Mouse (Mus musculus): Measurements from ENCODE around the gene Ambra1. TPM values are rescaled to one million over a fixed set of nuclear protein-coding genes. Genes with fewer than 3 reads are reported as not detected.

Ambra1 gene
- polyA plus RNA-seq, 1 experiment from 2014 or later = 21.0 TPM

DNA sequence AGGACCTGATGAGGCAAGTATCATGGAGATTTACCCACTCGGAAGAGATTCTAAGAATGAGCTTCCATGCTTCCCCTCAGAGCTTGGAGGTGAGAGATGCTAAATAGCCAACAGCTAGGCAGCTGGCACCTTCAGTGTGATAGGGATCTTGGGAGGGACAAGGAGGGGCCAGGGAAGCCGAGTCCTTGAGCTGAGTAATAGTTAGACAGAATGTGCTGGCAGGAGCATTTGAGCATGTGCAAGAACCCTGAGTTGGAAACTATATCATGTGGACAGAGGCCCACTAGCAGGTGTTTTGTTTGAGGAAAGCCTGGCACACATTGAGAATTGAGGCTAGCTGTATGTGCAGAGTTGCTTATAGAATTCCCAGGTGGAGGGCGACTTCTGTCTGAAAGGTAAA lies 182.7 kb downstream of the Ambra1 start:
- Histone ChIP-seq H3K27ac (replicated peaks) (no peak overlapping the region), H3K4me3 (no peak overlapping the region), H3K4me1 (replicated peaks) (no peaks in the 10 kb centered on the region), H3K36me3 (peaks cover 92% of the 10 kb centered on the region), H3K9ac (no peak overlapping the region), H3K27me3 (no peaks in the 10 kb centered on the region), H3K4me2 (no peak overlapping the region), H3K9me3 (no peaks in the 10 kb centered on the region)
- ATAC-seq (ENCODE audit: low read depth) = no peak
- 86% methylated on average over 3 of the region's 3 CpGs for WGBS

DNA sequence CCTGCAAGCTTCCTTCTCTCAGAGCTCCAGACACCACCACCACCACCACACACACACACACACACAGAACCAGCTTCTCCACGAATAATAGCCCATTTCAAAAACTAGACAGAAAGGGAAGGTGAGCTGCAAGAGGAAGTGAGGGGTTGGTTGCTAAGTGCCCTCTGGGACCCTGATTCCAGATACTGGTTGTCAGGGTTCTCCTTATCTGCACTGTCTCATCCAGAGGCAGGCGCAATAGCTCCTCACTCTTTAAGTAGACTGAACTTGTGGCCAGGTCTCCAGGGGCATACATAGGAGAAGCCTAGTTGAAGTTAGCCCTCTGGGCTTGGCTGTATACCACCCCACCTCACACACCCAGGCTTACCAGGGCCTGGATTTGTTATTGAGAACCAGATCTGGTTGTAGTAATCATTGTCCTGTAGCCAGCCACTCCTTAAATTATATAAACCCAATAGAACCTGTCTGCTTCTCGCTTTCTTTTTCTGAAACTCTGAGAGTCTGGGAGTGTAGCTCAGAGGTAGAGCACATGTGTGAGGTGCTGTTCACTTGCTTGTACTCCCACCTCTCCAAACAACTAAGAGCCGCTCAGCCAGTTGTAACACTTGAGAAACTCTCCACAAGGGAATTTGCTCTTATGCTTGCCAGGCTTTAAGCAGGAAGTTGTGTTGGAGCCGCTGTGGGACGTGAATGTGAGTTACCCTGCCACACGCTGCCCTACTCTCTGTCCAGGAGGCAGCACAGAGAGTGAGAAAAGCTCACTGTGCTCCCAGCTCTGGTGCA lies 183.6 kb downstream of the Ambra1 start:
- Histone ChIP-seq H3K4me2 (no peak overlapping the region), H3K27ac (replicated peaks) (no peak overlapping the region), H3K4me1 (replicated peaks) (no peaks in the 10 kb centered on the region), H3K9ac (no peak overlapping the region), H3K27me3 (no peaks in the 10 kb centered on the region), H3K36me3 (peaks cover 99% of the 10 kb centered on the region), H3K4me3 (no peak overlapping the region), H3K9me3 (no peaks in the 10 kb centered on the region)
- WGBS = 89% methylated on average over 7 of the region's 7 CpGs
- ATAC-seq (ENCODE audit: low read depth) = no peak

DNA sequence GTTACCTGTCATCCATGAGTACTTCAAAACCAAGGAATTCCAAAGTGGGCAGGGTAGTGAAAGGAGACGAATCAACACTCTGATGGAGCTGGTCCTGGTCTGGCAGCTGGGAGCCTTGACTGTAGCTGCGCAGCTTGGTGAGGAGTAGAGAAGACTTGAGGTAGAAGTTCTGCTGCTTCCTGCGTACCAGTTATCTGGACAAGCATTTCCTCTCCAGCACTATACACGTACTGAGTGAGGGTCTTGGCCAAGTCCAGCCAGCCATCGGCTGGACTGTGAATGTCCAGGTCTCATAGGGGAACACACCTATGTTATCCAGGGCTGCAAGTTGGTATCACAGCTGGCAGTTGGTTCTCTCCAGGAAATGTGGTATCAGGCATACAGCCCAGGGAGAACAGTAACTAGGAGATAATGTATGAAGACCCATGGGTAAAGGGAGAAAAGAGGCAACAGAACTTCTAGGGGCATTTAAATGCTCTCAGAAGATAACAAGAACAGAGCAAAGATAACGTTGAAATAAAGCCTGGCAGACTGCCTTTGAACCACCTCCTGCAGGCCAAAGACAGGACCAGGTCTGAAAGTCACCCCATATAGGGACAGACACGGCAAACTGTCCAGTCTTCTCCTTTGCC lies 186.5 kb downstream of the Ambra1 start:
- no peak overlapping the region for H3K27ac ChIP-seq (replicated peaks)
- ATAC-seq (ENCODE audit: low read depth) = no peak
- peaks cover 6% of the 10 kb centered on the region for H3K4me1 ChIP-seq (replicated peaks)
- peaks cover 22% of the 10 kb centered on the region for H3K27me3 ChIP-seq
- H3K9me3 ChIP-seq = no peaks in the 10 kb centered on the region
- 90% methylated on average over 7 of the region's 7 CpGs for WGBS
- no peak overlapping the region for H3K9ac ChIP-seq
- H3K4me3 ChIP-seq = no peak overlapping the region
- H3K36me3 ChIP-seq = peaks cover 76% of the 10 kb centered on the region
- H3K4me2 ChIP-seq = no peak overlapping the region

DNA sequence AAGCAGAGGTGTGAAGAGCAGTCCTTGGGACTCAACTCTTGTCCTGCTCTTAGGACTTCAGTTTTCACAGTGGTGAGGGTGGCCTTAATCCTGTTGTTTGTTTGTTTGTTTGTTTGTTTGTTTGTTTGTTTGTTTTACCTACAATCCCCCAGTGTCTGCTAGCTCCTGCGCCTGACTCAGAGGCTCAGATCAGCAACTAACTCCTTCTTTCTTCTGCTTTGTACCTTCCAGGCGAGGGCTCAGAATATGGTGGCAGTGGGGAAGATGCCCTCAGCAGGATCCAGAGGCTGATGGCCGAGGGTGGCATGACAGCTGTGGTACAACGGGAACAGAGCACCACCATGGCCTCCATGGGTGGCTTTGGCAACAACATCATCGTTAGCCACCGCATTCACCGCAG lies 187.2 kb downstream of the Ambra1 start:
- no peak overlapping the region for H3K27ac ChIP-seq (replicated peaks)
- H3K9ac ChIP-seq = no peak overlapping the region
- 95% methylated on average over 7 of the region's 7 CpGs for WGBS
- H3K4me2 ChIP-seq = no peak overlapping the region
- no peak overlapping the region for H3K4me3 ChIP-seq
- H3K4me1 ChIP-seq (replicated peaks) = peaks cover 12% of the 10 kb centered on the region
- H3K36me3 ChIP-seq = peaks cover 70% of the 10 kb centered on the region
- no peaks in the 10 kb centered on the region for H3K9me3 ChIP-seq
- H3K27me3 ChIP-seq = peaks cover 28% of the 10 kb centered on the region
- no peak for ATAC-seq (ENCODE audit: low read depth)

DNA sequence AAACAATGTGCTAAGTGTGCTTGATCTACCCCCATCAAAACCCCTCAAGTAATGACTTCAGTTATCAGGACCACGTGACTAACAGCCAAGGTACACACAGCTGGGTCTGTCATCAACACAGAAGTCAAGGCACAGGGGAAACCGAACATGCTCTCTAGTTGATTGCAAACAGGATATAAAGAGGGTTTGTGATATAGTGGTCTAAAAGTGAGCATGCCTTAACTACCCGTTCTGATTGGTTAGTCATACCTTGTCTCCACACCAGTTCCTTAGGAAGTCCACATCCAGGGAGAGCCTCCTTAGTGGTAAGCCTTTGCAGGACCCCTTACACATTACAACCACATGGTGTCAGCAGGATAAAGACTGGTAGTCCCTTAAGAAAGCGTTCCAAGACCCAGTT lies 190.2 kb downstream of the Ambra1 start:
- ATAC-seq (ENCODE audit: low read depth) = no peak
- Histone ChIP-seq H3K27me3 (peaks cover 59% of the 10 kb centered on the region), H3K4me3 (no peak overlapping the region), H3K9me3 (no peaks in the 10 kb centered on the region), H3K27ac (replicated peaks) (no peak overlapping the region), H3K9ac (no peak overlapping the region), H3K36me3 (peaks cover 40% of the 10 kb centered on the region), H3K4me1 (replicated peaks) (peaks cover 31% of the 10 kb centered on the region), H3K4me2 (no peak overlapping the region)
- WGBS = 74% methylated on average over 4 of the region's 4 CpGs

DNA sequence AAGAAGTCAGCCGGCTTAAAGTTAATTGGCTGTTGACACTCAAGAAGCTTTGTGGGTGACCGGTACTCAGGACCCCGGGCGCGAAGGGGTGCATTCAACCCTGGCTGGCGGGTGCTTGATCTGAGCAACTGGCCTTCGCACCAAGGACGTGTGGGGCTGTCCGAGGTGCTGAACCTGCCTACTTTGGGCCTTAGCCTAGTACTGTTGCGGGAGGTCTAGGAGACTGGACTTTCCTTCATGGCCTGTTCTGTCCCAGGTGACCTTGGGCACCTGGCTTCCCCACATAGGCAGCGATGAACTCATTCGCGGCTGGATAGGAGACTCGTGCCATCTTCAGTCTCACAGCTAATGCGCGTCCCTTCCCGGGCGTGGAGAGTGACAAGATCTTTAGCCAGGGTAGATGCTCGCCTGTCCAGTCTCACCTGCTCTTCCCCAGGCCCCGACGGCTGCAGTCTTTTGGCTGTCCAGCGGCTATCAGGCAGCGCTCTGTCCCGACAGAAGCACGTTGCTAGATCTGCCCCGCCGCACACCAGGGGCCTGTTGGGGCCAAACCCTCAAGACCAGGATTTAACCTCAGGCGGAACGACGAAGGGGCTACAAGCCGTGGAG lies 191.4 kb downstream of the Ambra1 start:
- H3K36me3 ChIP-seq = peaks cover 28% of the 10 kb centered on the region
- H3K4me1 ChIP-seq (replicated peaks) = peaks cover 31% of the 10 kb centered on the region
- H3K27me3 ChIP-seq = peaks cover 63% of the 10 kb centered on the region
- H3K4me3 ChIP-seq = peak overlapping the region; percentile 52
- no peak overlapping the region for H3K27ac ChIP-seq (replicated peaks)
- H3K4me2 ChIP-seq = peak overlapping the region; percentile 77
- ATAC-seq (ENCODE audit: low read depth) = no peak; the same call in 1 of the 2 replicates
- peak overlapping the region; percentile 65 for H3K9ac ChIP-seq
- 5% methylated on average over 31 of the region's 31 CpGs for WGBS
- H3K9me3 ChIP-seq = no peaks in the 10 kb centered on the region

DNA sequence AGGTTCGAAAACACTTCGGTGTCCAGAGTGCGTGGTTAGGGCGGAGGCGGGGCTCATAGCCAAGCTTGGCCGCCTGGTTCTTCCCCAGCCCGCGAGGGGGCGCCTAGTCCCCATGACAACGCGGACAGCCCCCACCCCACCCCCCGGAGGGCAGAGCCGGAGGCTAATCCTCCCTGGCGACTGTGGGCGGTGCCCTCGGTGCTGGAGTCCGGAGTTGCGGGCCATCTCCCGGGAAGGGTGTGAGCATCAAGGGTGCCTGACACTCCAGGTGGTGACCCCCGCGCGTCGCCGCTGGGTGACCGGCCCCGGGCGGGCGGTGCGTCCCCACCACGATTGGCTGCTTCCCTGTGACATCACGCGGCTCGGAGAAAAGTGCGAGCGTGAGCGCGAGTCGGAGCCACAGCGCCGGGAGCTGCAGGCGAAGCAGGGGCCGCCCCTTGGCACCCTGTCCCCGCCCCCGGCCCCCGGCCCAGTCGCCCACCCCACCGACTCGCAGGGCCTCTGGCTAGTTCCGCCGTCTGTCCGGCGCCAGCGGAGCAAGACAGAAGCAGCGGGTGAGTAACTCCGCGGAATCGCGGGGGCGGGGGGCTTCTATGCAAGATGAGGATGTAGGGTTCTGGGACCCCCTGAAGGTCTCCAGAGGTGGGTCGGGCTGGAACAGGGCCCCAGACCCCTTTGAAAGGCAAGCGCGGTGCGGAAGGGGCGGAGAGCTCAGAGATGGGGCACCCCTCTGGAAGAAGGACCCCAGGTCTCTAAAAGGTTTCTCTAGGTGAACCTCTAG lies 192.0 kb downstream of the Ambra1 start:
- peak overlapping the region; percentile 52 for H3K4me3 ChIP-seq
- peak overlapping the region; percentile 77 for H3K4me2 ChIP-seq
- H3K9ac ChIP-seq = peak overlapping the region; percentile 65
- H3K27ac ChIP-seq (replicated peaks) = no peak overlapping the region
- H3K36me3 ChIP-seq = peaks cover 21% of the 10 kb centered on the region
- H3K9me3 ChIP-seq = no peaks in the 10 kb centered on the region
- H3K4me1 ChIP-seq (replicated peaks) = peaks cover 31% of the 10 kb centered on the region
- peaks cover 63% of the 10 kb centered on the region for H3K27me3 ChIP-seq
- WGBS = under 1% methylated on average over 62 of the region's 64 CpGs
- ATAC-seq (ENCODE audit: low read depth) = peak; percentile 70

DNA sequence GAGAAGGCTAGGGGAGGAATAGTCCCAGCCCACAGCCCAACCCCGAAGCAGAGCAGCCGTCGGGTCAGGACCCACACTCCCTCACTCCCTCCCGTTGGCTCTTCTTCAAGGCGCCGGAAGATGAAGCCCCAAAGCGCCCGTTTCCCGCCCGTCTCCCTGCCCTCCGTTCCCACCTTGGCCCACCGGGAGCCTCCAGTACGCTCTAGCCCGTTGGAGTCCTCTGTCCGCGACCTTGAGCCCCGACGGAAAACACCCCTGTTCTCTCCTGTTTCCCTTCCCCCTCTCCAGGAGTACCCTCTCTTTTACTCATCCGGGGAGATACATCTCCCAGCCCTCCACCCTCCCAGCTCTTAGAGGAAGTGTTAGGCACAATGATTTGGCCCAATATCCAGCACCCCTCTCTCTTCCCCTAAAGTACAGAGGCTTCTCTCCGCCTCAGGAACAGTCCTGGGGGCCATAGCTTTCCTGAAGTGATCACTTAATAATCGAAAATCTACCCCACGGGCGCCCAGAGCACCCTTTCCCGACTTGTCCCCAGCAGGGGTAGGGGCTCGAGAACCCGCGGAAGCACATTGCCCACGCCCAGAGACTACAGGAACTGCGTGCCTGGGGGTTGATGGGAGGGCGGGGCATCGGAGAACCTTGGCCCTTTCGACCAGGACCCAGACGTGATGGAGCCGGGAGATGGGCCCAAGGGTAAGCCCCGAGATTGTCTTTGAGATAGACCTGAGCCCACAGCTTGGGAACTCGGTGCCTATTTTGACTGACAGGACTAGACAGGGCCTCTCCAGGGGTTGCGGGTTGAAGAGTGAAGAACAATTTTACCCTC lies 192.9 kb downstream of the Ambra1 start:
- no peak for ATAC-seq (ENCODE audit: low read depth)

DNA sequence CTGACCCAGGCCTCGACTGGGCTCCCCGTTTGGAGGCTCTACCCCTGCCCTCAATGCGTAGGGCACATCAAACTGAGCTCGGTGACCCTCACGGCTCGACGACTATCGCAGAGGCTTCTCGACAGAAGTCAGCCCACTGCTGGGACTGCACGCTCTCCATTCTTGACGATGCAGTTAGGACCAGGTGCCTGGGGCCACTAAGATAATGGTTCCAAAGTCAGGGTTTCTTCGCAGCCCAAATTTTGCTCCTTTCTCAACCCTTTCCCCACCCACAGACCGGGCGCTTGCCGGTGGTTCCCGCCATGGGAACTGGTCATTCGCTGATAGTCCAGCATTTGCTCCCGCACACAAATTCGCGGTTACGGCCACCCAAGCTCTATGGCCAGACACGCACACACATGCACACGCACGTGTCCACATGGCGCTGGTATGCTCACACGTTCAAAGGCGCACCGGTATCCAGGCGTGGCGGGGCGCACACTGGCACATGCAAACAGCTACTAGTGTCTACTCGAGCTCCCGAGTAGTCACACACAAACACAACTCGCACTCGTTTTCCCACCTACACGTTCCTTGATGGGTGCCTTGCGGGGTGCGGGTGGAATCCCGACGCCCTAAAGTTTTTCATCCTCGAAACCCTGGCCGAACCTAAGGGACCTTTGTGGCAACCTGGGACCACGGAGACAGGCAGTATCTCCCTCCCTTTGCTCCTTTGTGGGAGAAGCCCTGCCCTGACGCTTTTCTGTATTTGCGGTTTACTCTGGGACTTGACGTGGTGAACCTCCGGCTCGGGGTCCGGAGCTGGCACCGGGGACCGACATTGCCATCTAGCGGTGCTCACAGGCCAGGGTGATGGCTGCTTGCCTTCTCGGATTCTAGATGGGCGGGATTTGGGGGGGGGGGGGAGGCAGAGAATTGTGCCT lies 193.7 kb downstream of the Ambra1 start:
- WGBS = 6% methylated on average over 54 of the region's 54 CpGs

More for the DNA sequence above, 192.9 kb downstream of the Ambra1 start:
- Histone ChIP-seq H3K27ac (replicated peaks) (no peak overlapping the region), H3K4me3 (peak overlapping the region; percentile 52), H3K27me3 (peaks cover 63% of the 10 kb centered on the region), H3K9me3 (no peaks in the 10 kb centered on the region), H3K9ac (peak overlapping the region; percentile 65), H3K36me3 (peaks cover 13% of the 10 kb centered on the region), H3K4me2 (peak overlapping the region; percentile 77), H3K4me1 (replicated peaks) (peaks cover 33% of the 10 kb centered on the region)
- 3% methylated on average over 37 of the region's 37 CpGs for WGBS

DNA sequence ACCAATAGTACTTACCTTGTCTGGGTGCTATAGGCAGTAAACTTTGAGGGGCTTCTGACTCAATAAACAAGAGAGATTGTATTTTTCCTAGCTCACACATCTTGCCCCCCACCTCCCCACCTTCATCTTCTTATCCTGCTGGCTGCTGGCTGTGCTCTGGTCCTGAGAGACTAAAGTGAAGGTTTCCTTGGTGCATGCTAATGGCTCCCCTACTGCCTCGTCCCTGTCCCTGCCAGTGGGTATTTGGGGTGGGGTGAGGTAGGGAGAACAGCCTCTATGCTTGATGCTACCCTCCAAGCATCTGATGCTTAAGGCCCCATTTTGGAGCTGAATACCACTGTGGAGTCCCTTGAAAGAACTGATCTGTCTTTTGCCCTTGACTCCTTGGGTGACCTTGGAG lies 194.8 kb downstream of the Ambra1 start:
- no peak overlapping the region for H3K9ac ChIP-seq
- H3K4me3 ChIP-seq = no peak overlapping the region
- H3K4me1 ChIP-seq (replicated peaks) = peaks cover 48% of the 10 kb centered on the region
- no peak for ATAC-seq (ENCODE audit: low read depth)
- peaks cover 59% of the 10 kb centered on the region for H3K27me3 ChIP-seq
- H3K36me3 ChIP-seq = no peaks in the 10 kb centered on the region; the same call in 1 of the 2 replicates
- H3K4me2 ChIP-seq = no peak overlapping the region
- no peak overlapping the region for H3K27ac ChIP-seq (replicated peaks)
- H3K9me3 ChIP-seq = no peaks in the 10 kb centered on the region
- WGBS = 70% methylated on average over 1 of the region's 1 CpGs

More for the DNA sequence above, 193.7 kb downstream of the Ambra1 start:
- Histone ChIP-seq H3K9ac (no peak overlapping the region), H3K9me3 (no peaks in the 10 kb centered on the region), H3K36me3 (peaks cover 4% of the 10 kb centered on the region), H3K4me1 (replicated peaks) (peaks cover 38% of the 10 kb centered on the region), H3K4me3 (peak overlapping the region; percentile 52), H3K27ac (replicated peaks) (no peak overlapping the region), H3K4me2 (peak overlapping the region; percentile 77), H3K27me3 (peaks cover 63% of the 10 kb centered on the region)
- 0 out of 2 replicates have a peak, but pooled peaks have one; percentile 21 for ATAC-seq (ENCODE audit: low read depth)
